17 mouse cellular contexts compared by ENCODE assay signal in genomic region chr4:48578399-48578798, GRCm38 (mm10). TPM values are rescaled to one million over a fixed set of nuclear protein-coding genes. Genes with fewer than 3 reads are reported as not detected.
DNase-seq lines count a peak whose midpoint lies in the region; ATAC-seq lines count a peak whose summit lies in the region.
"Had no signal": no experiment of that assay in that cellular context is flagged by ENCODE, and none has a peak within 500 bp of the region (broad histone marks: within the 10 kb centered on the region; RNA-seq: fewer than 3 reads in every experiment).

No protein-coding gene starts in this region.

- H3K27me3 ChIP-seq in heart, embryonic 12.5 days (replicated peaks) = no peaks in the 10 kb centered on the region
- H3K27me3 ChIP-seq: CH12.LX; hindbrain, embryonic 15.5 days; neural tube, embryonic 15.5 days had no signal

- no peak overlapping the region for H3K27ac ChIP-seq in heart, embryonic 12.5 days (ENCODE audit: poor library complexity, severe bottlenecking)
- H3K27ac ChIP-seq: hindbrain, embryonic 15.5 days; neural tube, embryonic 15.5 days had no signal

- intact Hi-C loops in heart, postnatal 36 days (cut with DNase I) = no loop called here

- peak; percentile 7 for DNase-seq in adrenal gland, adult 2 months
- DNase-seq in adrenal gland, adult (ENCODE audit: inconsistent age in 2 of 2, low spot score in 1 of 2) = no peak
- peak; percentile 52 to 64 for DNase-seq in heart, adult 18-20 months
- peak; percentile 92 for DNase-seq in adipocyte (ENCODE audit: low spot score)
- peak; percentile 9 to 22 for DNase-seq in heart, postnatal 36 days
- DNase-seq in thymus, postnatal 10 days (ENCODE audit: low spot score in 2 of 2) = no peak
- no peak for DNase-seq in cerebellum, adult 18-20 months
- DNase-seq: cerebellum, adult 9-11 months; kidney, postnatal 25 days; layer of hippocampus, adult 9-11 months; liver, postnatal 0 days; thymus, adult 18-20 months had no signal

- no peak overlapping the region for H3K4me3 ChIP-seq in heart, embryonic 12.5 days
- H3K4me3 ChIP-seq: hindbrain, embryonic 15.5 days; neural tube, embryonic 15.5 days had no signal

- H3K4me1 ChIP-seq in heart, embryonic 12.5 days (replicated peaks) = peaks cover 25% of the 10 kb centered on the region
- H3K4me1 ChIP-seq: neural tube, embryonic 15.5 days had no signal

- H3K36me3 ChIP-seq in heart, embryonic 12.5 days = no peaks in the 10 kb centered on the region
- H3K36me3 ChIP-seq: hindbrain, embryonic 15.5 days; neural tube, embryonic 15.5 days had no signal

- ATAC-seq in heart, embryonic 12.5 days (ENCODE audit: insufficient number of reproducible peaks, low FRiP score) = no peak
- ATAC-seq: intestine, postnatal 0 days; liver, postnatal 0 days had no signal

- H3K9me3 ChIP-seq in heart, embryonic 12.5 days (replicated peaks) = no peaks in the 10 kb centered on the region
- H3K9me3 ChIP-seq: hindbrain, embryonic 15.5 days; neural tube, embryonic 15.5 days had no signal

- H3K4me2 ChIP-seq in heart, embryonic 12.5 days = no peak overlapping the region
- H3K4me2 ChIP-seq: hindbrain, embryonic 15.5 days; neural tube, embryonic 15.5 days had no signal

- no peak overlapping the region for H3K9ac ChIP-seq in heart, embryonic 12.5 days
- H3K9ac ChIP-seq: hindbrain, embryonic 15.5 days; liver, postnatal 0 days; neural tube, embryonic 15.5 days had no signal

- WGBS in heart, embryonic 12.5 days = 47% methylated on average over 4 of the region's 4 CpGs

RNA-seq across cellular contexts. Expression of gene Tmeff1, which starts 6.6 kb away (rescaled TPM):
- total RNA-seq in adrenal gland, adult 2 months (2021) = 10 to 100 TPM in 1 of 2 experiments, 1 to 10 TPM in 1; 9.8 to 16.2 TPM
- polyA plus RNA-seq in adrenal gland, adult 2 months (2012; rRNA removed) = 2.4 and 10.8 TPM in 2 replicates
- total RNA-seq in heart, adult 18-20 months (2021) = 10 to 100 TPM; 10.7 TPM
- 54.8 and 55.4 TPM in 2 replicates for polyA plus RNA-seq in heart, embryonic 12.5 days (2016; fragmentation: Nextera tagmentation; extraction: Ambion mirVana)
- total RNA-seq in heart, postnatal 36 days (2021) = 10 to 100 TPM; 11.6 to 12.8 TPM

RNA-seq across cellular contexts. Expression of gene Msantd3, which starts 38.7 kb away (rescaled TPM):
- 10 to 100 TPM; 14.4 to 22.8 TPM for total RNA-seq in adrenal gland, adult 2 months (2021)
- polyA plus RNA-seq in adrenal gland, adult 2 months (2012; rRNA removed) = 1.8 and 2.5 TPM in 2 replicates
- total RNA-seq in heart, adult 18-20 months (2021) = 10 to 100 TPM; 18.2 to 19.6 TPM
- polyA plus RNA-seq in heart, embryonic 12.5 days (2016; fragmentation: Nextera tagmentation; extraction: Ambion mirVana) = 30.7 and 31.2 TPM in 2 replicates
- total RNA-seq in heart, postnatal 36 days (2021) = 10 to 100 TPM; 17.1 to 23.6 TPM
- total RNA-seq: CH12.LX had no signal

Comparison
In these comparisons a context has a peak if more than half of its experiments do, and no peak if none do; other contexts are left out.
1. DNase-seq: peak in adrenal gland, adult 2 months (single experiment), heart, adult 18-20 months (2 of 2), adipocyte (single experiment) and heart, postnatal 36 days (2 of 2); none in adrenal gland, adult (0 of 2), thymus, postnatal 10 days (0 of 2) and cerebellum, adult 18-20 months (0 of 2).